Mouse (Mus musculus) thymus, postnatal 0 days (tissue): ENCODE data around the gene 4930502E18Rik. TPM values are rescaled to one million over a fixed set of nuclear protein-coding genes. Genes with fewer than 3 reads are reported as not detected.
"Not testable (repeated sequence)": the region's sequence is repeated elsewhere in the genome, so short reads cannot be mapped to it uniquely, and the experiment has no call there.

Experiments used
- DNase-seq: peaks from one replicate; pipeline ENCODE4 v3.0.0-alpha.2; 2015; ENCODE audit warnings: low spot score
- polyA plus RNA-seq: library from polyadenylated mRNA; unstranded; fragments of >200 nt; fragmentation: Nextera tagmentation; extraction: Ambion mirVana; gene quantifications from 2 replicates; pipeline ENCODE4 v1.2.1, GENCODE M21; 2015

The 4930502E18Rik gene
- not detected in 2 replicates for polyA plus RNA-seq

GRCm38 (mm10) chrX:53724596-53724995, at the start of gene 4930502E18Rik:
4930502E18Rik (plus strand) TSS chrX:53724826.
- no peak for DNase-seq

GRCm38 (mm10) chrX:53676943-53677342, 47.7 kb upstream of the 4930502E18Rik start:
- peak; percentile 24 for DNase-seq

GRCm38 (mm10) chrX:53682650-53683049, 42.0 kb upstream of the 4930502E18Rik start:
- DNase-seq = not testable (repeated sequence)

GRCm38 (mm10) chrX:53684676-53685075, 40.0 kb upstream of the 4930502E18Rik start:
- not testable (repeated sequence) for DNase-seq

- DNase-seq = no peak
Observed at GRCm38 (mm10) chrX:53692065-53692464, 32.6 kb upstream of the 4930502E18Rik start.

GRCm38 (mm10) chrX:53693141-53693540, 31.5 kb upstream of the 4930502E18Rik start:
- DNase-seq = no peak

- no peak for DNase-seq
Observed at GRCm38 (mm10) chrX:53694008-53694777, 30.4 kb upstream of the 4930502E18Rik start.

GRCm38 (mm10) chrX:53699225-53699624, 25.4 kb upstream of the 4930502E18Rik start:
- no peak for DNase-seq

- DNase-seq = no peak
Observed at GRCm38 (mm10) chrX:53702673-53703072, 22.0 kb upstream of the 4930502E18Rik start.

- DNase-seq = no peak
Observed at GRCm38 (mm10) chrX:53715942-53716322, 8.7 kb upstream of the 4930502E18Rik start.

GRCm38 (mm10) chrX:53716323-53717182, 8.1 kb upstream of the 4930502E18Rik start:
- no peak for DNase-seq

- no peak for DNase-seq
Observed at GRCm38 (mm10) chrX:53728967-53729366, 4.3 kb downstream of the 4930502E18Rik start.

- DNase-seq = no peak
Observed at GRCm38 (mm10) chrX:53752851-53753250, 28.2 kb downstream of the 4930502E18Rik start.

- DNase-seq = no peak
Observed at GRCm38 (mm10) chrX:53757736-53758135, 33.1 kb downstream of the 4930502E18Rik start, which contains the start of gene 1700013H16Rik. 1700013H16Rik (minus strand) TSS chrX:53757831.

- DNase-seq = no peak
Observed at GRCm38 (mm10) chrX:53776276-53776675, 51.6 kb downstream of the 4930502E18Rik start, which contains the start of gene Zfp36l3. Zfp36l3 (minus strand) TSS chrX:53776394.

Other genes starting within 250 kb of the 4930502E18Rik start
- 16.4 and 16.8 TPM in 2 replicates for gene Rtl8c, start 116.8 kb upstream of the 4930502E18Rik start, polyA plus RNA-seq
- gene Gm14597, start 115.8 kb upstream of the 4930502E18Rik start, polyA plus RNA-seq = not detected in 2 replicates
- gene Rtl8a, start 81.1 kb upstream of the 4930502E18Rik start, polyA plus RNA-seq = 45.1 and 48.1 TPM in 2 replicates
- gene Rtl8b, start 54.4 kb upstream of the 4930502E18Rik start, polyA plus RNA-seq = 39.8 and 41.2 TPM in 2 replicates
- gene 1700013H16Rik, start 33.0 kb downstream of the 4930502E18Rik start, polyA plus RNA-seq = not detected in 2 replicates
- not detected in 2 replicates for gene Zfp36l3, start 51.6 kb downstream of the 4930502E18Rik start, polyA plus RNA-seq
- gene Xlr, start 72.9 kb downstream of the 4930502E18Rik start, polyA plus RNA-seq = 4.2 and 5.9 TPM in 2 replicates